Mouse (Mus musculus): ENCODE data around the gene Nrip1. TPM values are rescaled to one million over a fixed set of nuclear protein-coding genes. Genes with fewer than 3 reads are reported as not detected.

Nrip1 gene
- total and polyA plus RNA-seq, 3 experiments: not detected

DNA sequence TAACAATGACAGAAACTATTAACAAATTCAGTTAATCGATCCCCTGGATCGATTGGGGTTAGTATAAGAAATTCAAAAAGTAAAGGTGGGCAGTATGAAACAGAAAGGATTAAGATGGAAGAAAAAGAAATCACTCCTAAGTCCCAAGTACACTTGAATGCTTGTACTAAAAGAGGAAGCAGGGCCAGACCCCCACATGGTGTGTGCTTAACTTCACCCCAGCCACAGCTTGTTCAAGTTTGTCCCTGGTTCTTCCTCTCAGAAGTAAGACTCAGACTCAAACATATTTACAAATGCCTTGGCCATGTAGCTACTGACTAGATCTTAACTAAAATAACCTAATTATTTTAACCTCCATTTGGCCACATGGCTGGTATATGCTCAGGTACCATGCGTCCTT is 10.0 kb downstream of the Nrip1 start:
- no peak overlapping the region for H3K4me2 ChIP-seq (ENCODE audit: insufficient read depth, low read depth, poor library complexity, severe bottlenecking)
- H3K27ac ChIP-seq (ENCODE audit: insufficient read depth, low read depth): no peak overlapping the region
- no peak overlapping the region for H3K4me3 ChIP-seq (replicated peaks in 1 of 3; ENCODE audit: low read depth in 2 of 3, low read length in 2 of 3, poor library complexity in 1 of 3)
- no peak for DNase-seq (ENCODE audit: extremely low read depth)
- dilution Hi-C loops (cut with MboI; ENCODE audit: extremely low pct_ligation_motif_present, extremely low pct_unique_long_range_greater_than_20kb, low sequenced_read_pairs): no loop called here
- no peaks in the 10 kb centered on the region for H3K36me3 ChIP-seq (replicated peaks in 1 of 2; ENCODE audit: control insufficient read depth in 1 of 2, insufficient read depth in 1 of 2, low read length in 1 of 2)
- H3K27me3 ChIP-seq (replicated peaks): no peaks in the 10 kb centered on the region
- no peak for TF ChIP-seq ZMIZ1 (IDR thresholded peaks at IDR 0.05; ENCODE audit: low read depth, low read length)
- no peak for TF ChIP-seq PAX5 (IDR thresholded peaks at IDR 0.05; ENCODE audit: low read length)
- no peak for TF ChIP-seq MAFK (IDR thresholded peaks at IDR 0.05; ENCODE audit: insufficient replicate concordance, low read length)
- no peak for TF ChIP-seq SIN3A (IDR thresholded peaks at IDR 0.05; ENCODE audit: low read length)
- TF ChIP-seq RAD21 (IDR thresholded peaks at IDR 0.05; ENCODE audit: low read depth, low read length): no peak
- TF ChIP-seq KAT2A (IDR thresholded peaks at IDR 0.05; ENCODE audit: insufficient replicate concordance, low read length): no peak
- TF ChIP-seq NELFE (IDR thresholded peaks at IDR 0.05; ENCODE audit: low read depth, low read length): no peak
- TF ChIP-seq E2F4 (IDR thresholded peaks at IDR 0.05; ENCODE audit: insufficient replicate concordance, low read depth, low read length): no peak
- no peak for TF ChIP-seq ZC3H11A (IDR thresholded peaks at IDR 0.05; ENCODE audit: low read depth, low read length)
- TF ChIP-seq POLR2AphosphoS2 (IDR thresholded peaks at IDR 0.05; ENCODE audit: low read depth, low read length): no peak
- no peaks in the 10 kb centered on the region for H3K4me1 ChIP-seq (ENCODE audit: control insufficient read depth in 1 of 2, insufficient read depth in 2 of 2)
- H3K9ac ChIP-seq (ENCODE audit: insufficient read depth, low read depth): no peak overlapping the region
- H3K79me2 ChIP-seq (replicated peaks; ENCODE audit: control insufficient read depth, extremely low read depth, insufficient read depth, poor library complexity, severe bottlenecking): no peaks in the 10 kb centered on the region
- H3K9me3 ChIP-seq (replicated peaks; ENCODE audit: low read length): peaks cover 82% of the 10 kb centered on the region
- in situ Hi-C loops (cut with MboI; ENCODE audit: low pct_ligation_motif_present, low pct_unique_long_range_greater_than_20kb, low sequenced_read_pairs): no loop called here

DNA sequence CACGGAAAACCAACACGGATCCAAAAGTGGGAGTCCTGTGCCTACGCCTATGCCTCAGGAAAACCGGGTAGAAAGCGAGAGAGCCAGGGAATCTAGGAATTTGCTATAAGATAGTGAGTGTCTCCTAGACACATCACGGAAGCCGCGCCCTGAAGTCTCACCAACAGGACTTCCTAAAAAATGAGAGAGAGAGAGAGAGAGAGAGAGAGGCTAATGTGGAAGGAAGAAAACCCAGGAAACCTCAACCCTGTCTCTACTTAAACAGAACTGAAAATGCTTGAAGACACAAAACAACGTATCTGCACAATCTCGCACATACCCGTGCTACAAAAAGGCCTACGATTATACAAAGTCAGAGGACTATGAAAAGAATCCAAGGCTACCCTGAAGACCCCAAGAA is 10.6 kb downstream of the Nrip1 start:
- Histone ChIP-seq H3K36me3 (replicated peaks in 1 of 2; ENCODE audit: control insufficient read depth in 1 of 2, insufficient read depth in 1 of 2, low read length in 1 of 2) (no peaks in the 10 kb centered on the region), H3K27ac (ENCODE audit: insufficient read depth, low read depth) (no peak overlapping the region), H3K9ac (ENCODE audit: insufficient read depth, low read depth) (no peak overlapping the region), H3K79me2 (replicated peaks; ENCODE audit: control insufficient read depth, extremely low read depth, insufficient read depth, poor library complexity, severe bottlenecking) (no peaks in the 10 kb centered on the region), H3K4me1 (ENCODE audit: control insufficient read depth in 1 of 2, insufficient read depth in 2 of 2) (no peaks in the 10 kb centered on the region), H3K4me3 (replicated peaks in 1 of 3; ENCODE audit: low read depth in 2 of 3, low read length in 2 of 3, poor library complexity in 1 of 3) (no peak overlapping the region), H3K9me3 (replicated peaks; ENCODE audit: low read length) (peaks cover 83% of the 10 kb centered on the region), H3K27me3 (replicated peaks) (no peaks in the 10 kb centered on the region), H3K4me2 (ENCODE audit: insufficient read depth, low read depth, poor library complexity, severe bottlenecking) (no peak overlapping the region)
- in situ Hi-C loops (cut with MboI; ENCODE audit: low pct_ligation_motif_present, low pct_unique_long_range_greater_than_20kb, low sequenced_read_pairs) (no loop called here), dilution Hi-C loops (cut with MboI; ENCODE audit: extremely low pct_ligation_motif_present, extremely low pct_unique_long_range_greater_than_20kb, low sequenced_read_pairs) (no loop called here)
- no peak for TF ChIP-seq CHD2 (IDR thresholded peaks at IDR 0.05; ENCODE audit: low read length)
- TF ChIP-seq POLR2A (IDR thresholded peaks at IDR 0.05; ENCODE audit: low read depth, low read length): no peak
- no peak for TF ChIP-seq MAZ (IDR thresholded peaks at IDR 0.05; ENCODE audit: low read depth, low read length)
- TF ChIP-seq USF1 (IDR thresholded peaks at IDR 0.05; ENCODE audit: low read depth, low read length): no peak
- TF ChIP-seq GABPA (IDR thresholded peaks at IDR 0.05; ENCODE audit: insufficient replicate concordance, low read depth, low read length): no peak
- no peak for TF ChIP-seq MXI1 (IDR thresholded peaks at IDR 0.05; ENCODE audit: low read depth, low read length)
- no peak for TF ChIP-seq CHD1 (IDR thresholded peaks at IDR 0.05; ENCODE audit: low read depth, low read length)
- TF ChIP-seq POLR2AphosphoS2 (IDR thresholded peaks at IDR 0.05; ENCODE audit: low read depth, low read length): no peak
- no peak for DNase-seq (ENCODE audit: extremely low read depth)

Data from CH12.LX (cell line).